Mouse (Mus musculus) telencephalon, adult 2 months (tissue): ENCODE measurements at regions not wholly inside any gene's neighbourhood (a gene's known extent, or its start where the extent isn't known, plus 50 kb on each side); places are given as distances from the start of the nearest gene placed in this dataset.

Experiments used
- DNase-seq: peaks from one replicate; pipeline ENCODE4 v3.0.0-alpha.2; 2011; ENCODE audit warnings: low read depth, low spot score

DNA sequence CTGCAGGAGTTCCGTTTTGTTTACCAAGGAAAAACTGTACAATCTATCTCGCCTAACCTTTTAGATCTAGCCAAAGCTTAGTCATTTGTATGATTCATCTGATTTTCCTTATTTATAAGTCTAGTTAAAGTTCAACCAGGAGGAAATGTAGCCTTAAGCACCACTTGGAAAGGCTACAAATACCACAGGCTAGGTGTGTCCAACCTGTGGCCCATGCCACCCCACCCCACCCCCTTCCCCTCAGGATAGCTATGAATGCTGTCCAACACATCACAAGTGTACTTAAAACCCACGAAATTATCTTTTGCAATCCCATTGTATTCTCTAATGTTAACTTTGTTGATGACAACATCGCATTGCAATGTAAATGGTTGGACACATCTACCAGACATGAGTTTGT, 102.9 kb upstream of the Klf14 start:
- no peak for DNase-seq

DNA sequence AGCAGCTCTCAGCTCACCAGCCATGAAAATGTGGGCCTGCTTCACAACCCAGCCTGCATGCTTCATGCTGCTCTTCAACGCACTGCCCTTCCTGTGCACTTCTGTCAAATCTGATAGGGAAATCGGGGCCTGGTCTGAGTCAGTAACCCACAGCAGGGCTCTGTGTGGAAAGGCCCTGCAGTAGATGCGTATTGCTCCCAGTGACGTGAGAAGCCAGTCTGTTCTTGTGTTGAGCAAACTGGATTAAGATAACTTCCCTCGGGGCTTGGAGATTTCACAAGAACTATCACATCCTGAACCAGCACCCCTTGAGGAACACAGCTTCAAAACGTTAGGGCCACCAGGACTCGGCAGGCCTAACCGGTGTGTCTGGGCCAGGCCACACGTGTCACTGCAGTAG, 106.5 kb upstream of the Klf14 start:
- DNase-seq, result no peak

DNA sequence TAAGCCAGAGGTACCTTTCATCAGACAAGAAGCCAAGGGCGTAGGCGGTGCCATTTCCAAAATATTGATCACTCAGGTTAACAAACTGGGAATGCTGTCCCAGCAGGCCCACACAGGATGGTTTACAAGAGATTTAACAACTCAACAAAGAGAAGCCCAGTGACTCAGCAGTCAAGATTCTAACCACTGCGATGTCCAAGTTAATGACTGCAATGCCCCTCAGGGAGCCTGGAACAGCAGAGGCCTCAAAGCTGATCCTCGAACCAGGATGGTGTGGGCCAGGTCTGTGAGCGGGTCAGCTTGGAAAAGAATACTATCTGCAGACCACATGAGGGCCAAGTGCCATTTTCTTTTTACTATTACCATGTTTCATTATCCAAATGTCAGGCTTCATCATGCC, 108.0 kb upstream of the Klf14 start:
- DNase-seq, result no peak

DNA sequence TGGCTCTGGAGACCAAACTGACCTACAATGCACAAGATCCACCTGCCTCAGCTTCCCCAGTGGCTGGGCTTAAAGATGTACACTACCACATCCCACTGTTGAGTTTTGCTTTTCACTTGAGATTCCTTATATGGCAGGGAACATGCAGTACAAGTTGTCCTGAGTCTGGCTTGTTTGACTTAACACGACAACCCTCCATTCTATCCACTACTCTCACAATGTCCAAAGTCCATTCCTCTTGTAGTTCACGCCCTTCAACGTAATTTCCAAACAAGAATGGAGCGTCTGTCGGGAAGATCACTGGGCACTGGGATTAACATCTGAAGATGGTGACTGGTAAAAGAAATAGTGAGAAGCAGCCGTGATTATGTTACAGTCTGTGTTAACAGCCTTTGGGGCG, 108.6 kb upstream of the Klf14 start:
- DNase-seq, result no peak

DNA sequence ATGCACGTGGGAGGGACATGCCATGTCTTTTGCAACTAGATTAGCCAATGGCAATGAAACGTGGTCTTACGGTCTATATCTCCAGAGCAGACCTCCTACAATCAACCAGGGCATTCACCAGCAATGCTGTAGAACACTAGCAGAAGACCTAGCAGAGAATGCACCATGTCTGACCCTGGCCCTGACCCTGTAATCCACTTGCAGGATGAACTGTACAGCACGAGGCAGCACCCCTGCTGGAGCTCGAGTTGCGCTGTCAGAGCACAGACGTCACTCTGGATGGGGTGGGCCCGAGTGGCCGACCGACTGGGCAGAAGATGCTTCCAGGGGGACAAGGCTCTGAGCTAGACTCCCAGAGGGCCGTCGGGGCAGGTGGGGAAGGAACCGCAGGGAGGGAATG, 110.4 kb upstream of the Klf14 start:
- DNase-seq, result no peak

DNA sequence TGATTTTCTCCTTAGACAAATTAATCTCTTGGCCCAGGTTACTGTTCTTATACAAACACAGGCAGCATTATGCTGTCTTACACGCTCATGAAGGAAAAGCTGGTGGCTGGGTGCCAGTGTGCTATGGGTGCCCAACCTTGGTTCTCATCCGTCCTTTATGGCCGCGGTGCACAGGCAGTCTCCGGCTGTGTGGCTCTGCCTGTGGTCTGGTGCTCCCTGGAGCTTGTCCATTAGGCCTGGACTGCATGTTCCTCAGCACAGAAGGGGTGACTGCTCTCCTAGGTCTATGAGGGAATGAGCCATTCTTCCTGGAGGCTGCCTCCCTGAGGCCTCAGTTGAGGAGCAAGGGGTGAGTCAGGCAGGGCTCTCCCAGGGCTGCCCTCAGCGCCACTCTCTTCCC, 111.7 kb upstream of the Klf14 start:
- no peak for DNase-seq

DNA sequence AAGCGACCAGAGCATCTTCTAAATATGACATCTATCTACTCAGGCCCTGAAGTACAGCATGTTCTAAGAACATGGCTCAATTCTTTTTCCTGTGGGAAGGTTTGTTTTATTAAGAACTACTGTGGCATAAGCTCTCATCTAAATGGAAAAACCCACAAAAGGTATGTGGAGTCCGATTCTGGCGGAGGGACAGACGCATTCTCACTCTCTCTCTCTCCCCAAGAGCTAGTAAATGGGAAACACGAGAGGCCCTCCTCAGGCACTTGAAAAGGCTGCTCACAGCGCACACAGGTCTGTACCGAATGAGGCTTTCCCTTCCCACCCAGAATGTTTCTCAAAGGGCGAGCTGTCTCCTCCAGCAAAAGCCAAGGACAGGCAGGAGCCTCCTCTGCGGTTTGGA, 112.1 kb upstream of the Klf14 start:
- no peak for DNase-seq

DNA sequence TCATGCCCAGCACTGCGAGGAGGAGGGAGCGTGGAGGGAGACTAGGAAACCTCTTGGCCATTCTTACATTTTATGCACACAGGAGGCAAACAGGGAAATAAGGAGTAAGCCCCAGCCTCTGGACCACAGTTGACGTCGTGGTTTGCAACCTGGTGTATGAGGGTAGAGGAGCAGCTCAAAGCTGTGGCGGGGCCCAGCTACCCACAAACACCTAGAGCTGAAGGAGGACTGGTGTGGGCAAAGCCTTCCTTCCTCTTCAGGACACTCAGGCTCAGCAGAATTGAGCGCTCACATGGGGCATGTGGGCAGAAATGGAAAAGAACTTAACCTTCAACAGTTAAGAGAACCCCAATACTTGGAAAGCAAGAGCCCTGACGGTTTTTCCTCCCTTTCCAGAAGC, 113.2 kb upstream of the Klf14 start:
- DNase-seq, result no peak

DNA sequence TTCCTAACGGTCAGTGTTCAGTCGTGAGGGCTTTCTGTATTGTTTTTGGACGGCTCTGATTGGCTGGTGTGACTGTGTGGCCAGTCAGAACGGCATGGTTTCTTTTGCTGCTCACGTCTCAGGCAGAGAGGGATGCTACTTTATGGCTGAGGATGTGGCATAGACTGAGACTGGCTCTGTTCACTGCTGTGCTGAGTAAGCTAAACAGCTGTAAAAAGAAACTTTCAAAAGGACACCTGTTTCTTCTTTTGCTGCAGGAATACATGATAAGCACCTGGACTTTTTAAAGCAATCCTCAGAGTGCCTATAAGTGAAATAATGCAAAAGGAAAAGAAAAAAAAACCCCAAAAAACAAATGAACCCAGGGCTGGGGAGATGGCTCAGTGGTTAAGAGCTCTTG, 113.7 kb upstream of the Klf14 start:
- no peak for DNase-seq

DNA sequence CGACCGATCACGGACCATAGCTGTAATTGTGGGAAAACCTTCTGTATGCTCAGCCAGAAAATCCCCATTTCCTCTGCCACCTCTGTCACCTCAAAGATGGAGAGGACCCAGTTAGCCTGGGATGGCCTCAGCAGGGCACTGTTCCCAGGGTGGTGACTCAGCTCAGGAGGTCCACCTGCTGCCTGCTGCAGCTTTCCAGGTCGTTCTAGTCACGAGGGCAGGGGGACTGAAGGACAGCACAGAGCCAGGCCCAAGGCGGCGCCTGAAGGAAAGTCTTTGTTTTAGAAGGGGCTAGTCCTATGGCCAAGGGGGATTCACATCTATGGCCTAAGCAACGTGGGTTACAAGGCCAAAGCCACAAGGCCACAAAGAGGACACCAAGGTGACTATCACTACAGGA, 114.5 kb upstream of the Klf14 start:
- no peak for DNase-seq

DNA sequence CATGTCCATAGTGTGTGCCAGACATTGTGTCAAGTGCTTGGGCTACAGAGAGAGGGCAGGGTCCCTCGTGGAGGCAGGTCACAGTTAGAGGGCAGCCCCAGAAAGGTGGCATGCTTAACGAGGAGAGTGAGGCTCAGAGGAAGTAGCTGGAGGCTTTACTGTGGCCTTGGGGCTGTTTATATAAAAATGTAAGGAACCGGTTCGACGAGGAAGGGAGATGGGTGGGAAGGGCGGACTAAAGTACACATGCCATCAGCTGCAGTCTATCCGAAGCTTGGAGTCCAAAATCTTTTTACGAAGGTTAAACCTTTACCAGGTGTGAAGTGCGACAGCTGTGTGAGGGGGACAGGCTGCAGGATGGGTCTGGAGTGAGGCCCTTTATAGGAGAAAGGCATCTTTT, 115.5 kb upstream of the Klf14 start:
- DNase-seq, result no peak

DNA sequence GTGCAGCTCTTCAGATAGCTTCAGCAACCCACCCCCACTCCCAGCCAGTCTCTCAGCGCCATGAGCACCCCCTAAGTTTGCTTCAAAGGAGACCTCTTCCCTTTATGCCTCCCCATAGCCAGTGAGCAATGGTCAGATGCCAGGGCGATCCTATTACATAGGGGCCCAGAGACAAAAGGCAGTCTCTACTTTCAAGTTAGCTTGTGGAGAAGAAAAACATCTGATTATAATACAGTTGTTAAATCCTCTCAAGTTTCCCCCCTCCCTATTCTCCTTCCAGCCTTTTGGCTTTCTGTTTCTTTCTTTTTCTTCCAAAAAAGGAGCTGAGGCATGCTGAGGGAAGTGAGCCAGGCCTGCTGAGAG, 116.3 kb upstream of the Klf14 start:
- no peak for DNase-seq

DNA sequence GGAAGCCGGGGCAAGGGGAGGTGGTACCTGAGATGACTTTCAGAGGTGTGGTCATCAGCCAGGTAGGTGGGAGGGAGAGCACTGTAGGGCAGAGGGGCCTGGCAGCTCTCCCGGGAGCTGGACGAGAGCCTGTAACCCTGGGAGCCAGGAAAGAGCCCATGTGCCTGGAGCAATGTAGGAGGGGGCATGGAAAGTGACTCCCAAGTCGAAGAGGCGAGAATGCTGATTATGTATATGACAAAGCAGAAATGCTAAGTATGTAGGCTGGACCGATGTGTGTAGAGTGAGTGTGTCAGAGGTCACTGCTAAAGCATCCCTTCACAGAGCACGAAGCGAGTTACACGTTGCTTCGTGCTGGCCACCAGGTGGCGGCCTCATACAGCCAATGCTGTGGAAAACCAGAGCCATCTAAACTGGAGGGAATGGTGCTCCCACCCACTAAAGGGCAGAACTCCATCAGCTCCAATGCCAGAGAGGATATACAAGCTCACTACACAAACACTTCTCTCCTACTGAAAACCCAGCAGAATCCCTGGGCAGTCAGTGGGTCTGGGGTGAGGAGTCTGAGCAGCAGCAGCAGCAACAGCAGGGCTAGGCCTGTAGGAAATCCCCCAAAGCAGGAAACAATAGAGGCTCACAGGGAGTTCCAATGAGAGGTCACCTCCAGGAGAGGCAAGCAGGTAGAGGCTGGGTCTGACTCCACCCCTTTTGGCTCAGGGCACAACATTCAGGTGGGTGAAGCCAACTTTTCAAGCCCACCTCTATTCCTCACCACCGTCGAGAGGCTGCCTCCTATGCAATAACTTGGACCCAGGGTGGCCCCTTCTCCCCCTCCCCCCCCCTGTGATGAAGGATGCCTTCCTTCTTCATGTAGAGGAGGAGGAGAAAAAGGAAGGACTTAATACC, 116.9 kb upstream of the Klf14 start:
- DNase-seq, result peak; percentile 50

DNA sequence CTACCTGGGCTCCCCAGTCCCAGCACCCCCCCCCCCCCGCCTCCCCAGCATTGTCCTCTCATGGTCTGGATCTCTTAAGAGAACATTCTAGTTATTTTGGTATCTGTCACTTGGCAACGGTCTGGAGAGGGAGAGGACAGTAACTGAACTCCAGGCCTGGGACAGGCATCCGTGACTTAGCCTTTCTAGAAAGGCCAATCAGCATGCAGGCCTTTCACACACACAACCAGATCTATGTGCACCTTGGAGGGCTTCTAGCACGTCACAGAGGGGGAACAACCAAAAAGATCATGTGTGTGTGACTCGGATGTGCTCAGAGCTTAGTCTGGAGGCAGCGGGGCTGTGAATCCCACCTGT, 117.6 kb upstream of the Klf14 start:
- DNase-seq, result no peak

DNA sequence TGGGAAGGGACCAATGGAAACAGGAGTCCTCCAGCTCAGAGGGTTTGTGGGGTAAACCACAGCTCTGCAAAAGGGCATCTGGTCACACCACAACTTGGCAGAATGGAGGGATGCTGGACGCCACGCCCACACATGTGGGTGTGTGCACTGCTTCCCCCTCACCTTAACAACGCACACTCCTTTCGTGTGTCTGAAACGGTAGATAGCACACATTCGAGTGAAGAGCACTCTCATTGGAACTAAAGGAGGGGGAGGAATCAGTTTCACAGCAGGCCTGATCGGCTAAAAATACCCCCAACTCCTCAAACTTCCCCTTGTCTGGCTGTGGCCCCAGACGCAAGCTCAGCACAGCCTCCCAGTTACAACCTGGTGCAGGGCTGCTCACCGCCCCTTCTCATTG, 118.3 kb upstream of the Klf14 start:
- DNase-seq, result peak; percentile 68

DNA sequence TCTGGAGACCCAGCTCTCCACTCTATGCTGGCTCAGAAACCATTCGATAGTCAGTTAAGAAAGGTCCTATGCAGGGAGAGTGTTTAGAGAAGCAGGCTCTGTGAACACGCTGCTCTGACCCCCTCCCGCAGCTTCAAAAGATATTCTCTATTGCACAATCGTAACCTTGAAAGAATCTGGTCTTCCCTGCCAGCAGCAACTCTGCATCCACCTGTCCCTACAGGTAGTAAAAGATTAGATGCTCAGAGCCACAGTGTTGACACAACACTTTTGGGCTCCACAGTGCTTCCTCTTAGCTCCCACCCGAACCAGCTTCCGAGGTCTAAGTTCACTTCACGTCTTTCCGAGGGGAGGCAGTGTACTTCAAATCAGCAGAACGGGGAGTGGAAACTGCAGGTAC, 118.9 kb upstream of the Klf14 start:
- no peak for DNase-seq

DNA sequence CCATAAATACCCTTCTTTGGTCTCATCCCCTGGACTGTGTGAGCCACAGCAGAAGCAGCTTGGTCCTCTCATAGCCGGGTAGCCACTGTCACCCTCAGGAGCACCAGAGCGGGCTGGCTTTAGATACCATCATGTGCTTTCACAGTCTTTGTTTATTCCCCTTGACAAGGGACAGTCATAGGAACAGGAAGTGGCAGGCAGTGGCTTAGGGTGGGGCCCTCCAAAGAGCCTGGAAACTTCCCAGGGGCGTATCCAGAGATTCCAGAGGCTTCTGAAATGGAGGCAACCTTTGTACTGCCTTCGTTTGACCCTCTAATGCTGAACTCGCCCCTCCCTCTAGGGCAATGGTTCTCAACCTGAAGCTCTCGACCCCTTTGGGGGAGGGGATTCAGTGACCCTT, 119.5 kb upstream of the Klf14 start:
- DNase-seq, result no peak

DNA sequence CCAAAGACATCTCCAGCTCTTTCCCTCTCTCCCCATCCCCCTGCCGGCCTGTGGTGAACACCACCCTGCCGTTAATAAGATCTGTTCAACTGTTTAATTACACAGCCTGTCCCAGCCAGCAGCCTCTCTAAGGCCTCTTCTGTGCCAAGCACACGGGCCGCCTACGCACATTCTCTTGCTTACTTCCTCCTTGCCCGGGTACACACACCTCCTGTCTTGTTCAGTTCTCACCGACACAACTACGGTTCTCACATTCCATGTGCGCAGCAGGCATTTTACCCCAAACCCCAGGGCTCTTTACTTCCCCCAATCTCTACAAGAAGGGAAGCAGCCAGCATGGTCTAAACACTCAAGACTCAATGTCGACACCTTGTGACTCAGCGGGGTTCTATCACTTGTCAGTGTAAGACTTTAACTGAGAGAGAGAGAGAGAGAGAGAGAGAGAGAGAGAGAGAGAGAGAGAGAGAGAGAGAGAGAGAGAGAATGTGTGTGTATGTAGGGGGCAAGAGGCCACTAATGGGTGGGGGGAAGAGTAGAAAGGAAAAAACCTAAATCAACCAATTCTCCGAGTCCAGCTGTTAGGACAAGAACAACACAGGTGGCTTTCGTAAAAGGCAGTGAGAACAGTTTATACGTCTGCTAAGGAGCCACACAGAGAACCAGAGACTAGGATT, 120.8 kb upstream of the Klf14 start:
- peak; percentile 68 for DNase-seq

DNA sequence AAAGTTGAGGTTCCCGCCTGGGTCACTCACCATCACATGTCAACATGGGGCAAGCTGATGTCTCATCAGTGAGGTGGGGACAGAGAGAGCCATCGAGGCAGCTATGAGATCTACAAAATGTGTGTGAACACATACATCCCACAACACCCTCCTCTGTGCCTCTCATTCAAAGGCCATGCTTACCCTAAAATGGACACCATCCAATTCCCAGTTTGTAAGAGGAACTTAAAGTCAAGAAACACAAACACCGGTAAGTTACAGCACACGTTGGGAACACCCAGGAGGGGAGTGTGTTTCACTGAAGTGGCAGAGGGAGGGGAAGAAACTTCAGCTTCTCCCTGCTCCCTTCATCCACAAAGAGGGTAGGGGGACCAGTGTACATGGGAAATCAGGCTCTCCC, 121.4 kb upstream of the Klf14 start:
- no peak for DNase-seq

DNA sequence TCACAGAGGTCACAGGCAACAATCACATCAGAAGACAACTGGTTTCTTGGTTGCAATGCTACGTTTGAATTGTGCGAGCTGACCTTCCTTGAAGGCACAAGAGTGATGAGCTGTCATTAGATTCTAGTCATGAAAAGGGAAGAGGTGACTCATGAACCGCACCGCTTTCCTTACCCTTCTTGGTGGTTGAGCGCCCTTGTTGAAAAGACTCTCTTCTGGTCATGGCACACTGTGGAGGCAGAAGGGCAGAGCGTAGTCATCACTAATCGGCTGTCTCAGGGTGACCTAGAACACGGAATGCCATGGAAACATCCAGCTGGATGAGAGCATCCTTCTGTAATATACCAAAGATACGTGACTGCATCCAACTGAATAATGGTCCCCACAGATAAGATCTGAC, 121.8 kb upstream of the Klf14 start:
- DNase-seq, result no peak

DNA sequence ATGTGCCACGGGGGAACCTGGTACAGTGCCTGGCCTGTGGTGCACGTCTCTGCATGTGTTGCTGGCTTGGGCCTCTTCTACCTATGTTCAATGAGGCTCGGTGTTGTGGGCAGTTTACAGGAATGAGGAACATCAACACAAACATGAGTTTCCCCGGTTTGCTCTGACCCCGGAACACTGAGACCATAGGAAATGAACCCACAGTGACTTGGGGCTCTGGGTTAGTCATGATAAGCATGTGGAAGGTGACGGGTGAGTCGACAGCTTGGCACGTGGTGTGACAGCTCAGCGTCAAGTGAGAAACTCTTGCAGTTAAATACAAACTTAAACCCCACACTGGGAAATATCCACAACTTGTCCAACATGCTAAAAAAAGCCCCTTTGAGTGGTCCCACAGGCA, 122.4 kb upstream of the Klf14 start:
- no peak for DNase-seq

DNA sequence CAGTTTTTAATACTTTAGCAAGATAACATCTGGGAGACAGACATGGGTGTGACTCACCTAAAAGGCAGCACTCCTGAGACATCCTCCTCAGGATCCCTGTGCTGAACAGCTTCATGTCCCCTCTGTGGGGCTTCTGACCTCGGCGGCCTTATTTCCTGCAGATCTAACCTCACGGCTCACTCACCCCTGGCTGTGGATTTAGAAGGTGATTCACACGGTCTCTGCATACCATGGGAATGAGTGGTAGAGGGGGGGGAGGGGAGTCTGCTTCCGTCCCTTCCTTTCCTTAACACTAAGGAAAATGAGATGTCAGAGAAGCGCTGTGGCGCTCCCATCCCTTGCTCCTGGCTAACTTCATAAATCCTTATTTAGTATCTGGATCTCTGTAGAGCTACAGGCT, 123.1 kb upstream of the Klf14 start:
- DNase-seq, result no peak

DNA sequence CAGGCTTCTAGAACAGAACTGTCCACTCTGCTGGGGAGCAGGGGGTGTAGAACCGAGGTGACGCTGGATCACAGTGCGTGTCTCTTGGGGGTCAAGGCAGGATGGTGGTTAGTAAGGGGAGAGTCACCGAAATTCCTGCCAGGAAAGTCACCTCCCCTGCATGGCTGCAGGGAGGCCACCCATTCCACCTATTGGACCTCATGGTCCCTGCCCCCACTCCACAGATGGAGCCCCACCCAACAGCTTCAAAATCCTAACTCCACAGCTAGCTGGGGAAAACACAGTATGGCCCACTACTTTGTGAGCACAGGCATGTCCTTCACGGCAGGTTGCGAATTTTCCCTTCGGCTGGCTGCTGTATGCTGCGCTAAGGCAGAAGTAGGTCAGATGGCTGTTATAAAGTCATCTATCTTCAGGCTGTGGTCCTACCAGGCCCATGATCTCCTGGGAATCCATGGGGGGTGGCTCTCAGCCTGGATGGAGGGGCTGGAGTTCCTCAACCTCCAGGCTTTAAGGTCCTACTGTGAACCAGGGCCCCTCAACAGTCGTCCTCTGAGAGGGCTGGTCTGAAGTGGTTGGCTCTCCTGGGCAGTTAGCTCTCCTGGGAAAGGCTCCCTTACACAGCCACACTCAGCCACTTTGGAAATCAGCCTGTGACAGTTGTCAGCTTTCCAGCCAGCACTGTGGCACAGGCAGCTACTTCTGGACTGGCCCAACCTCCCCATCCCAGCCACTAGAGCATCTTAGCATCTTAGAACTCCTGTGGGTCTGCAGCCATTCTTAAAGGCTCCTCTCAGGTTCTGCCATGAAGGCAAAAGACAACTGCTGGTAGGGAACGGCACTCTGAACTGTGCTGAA, 124.0 kb upstream of the Klf14 start:
- DNase-seq, result no peak
